Mouse (Mus musculus): ENCODE measurements at regions not wholly inside any gene's neighbourhood (a gene's known extent, or its start where the extent isn't known, plus 50 kb on each side); places are given as distances from the start of the nearest gene placed in this dataset.

- ATAC-seq (ENCODE audit: low FRiP score) = peak; percentile 72
- H3K27ac ChIP-seq (replicated peaks) = no peak overlapping the region
- H3K27me3 ChIP-seq (replicated peaks) = no peaks in the 10 kb centered on the region
- no peak overlapping the region for H3K4me3 ChIP-seq (replicated peaks)
- H3K36me3 ChIP-seq = no peaks in the 10 kb centered on the region
- peaks cover 7% of the 10 kb centered on the region; the same call in 1 of the 2 replicates for H3K4me1 ChIP-seq
- no peak overlapping the region for H3K9ac ChIP-seq (replicated peaks)
- no peaks in the 10 kb centered on the region for H3K9me3 ChIP-seq (replicated peaks)
- no peak overlapping the region for H3K4me2 ChIP-seq
- 46% methylated on average over 4 of the region's 4 CpGs for WGBS
Measured at GRCm38 (mm10) chr4:34302504-34303108, 248.1 kb upstream of the Akirin2 start.

DNA sequence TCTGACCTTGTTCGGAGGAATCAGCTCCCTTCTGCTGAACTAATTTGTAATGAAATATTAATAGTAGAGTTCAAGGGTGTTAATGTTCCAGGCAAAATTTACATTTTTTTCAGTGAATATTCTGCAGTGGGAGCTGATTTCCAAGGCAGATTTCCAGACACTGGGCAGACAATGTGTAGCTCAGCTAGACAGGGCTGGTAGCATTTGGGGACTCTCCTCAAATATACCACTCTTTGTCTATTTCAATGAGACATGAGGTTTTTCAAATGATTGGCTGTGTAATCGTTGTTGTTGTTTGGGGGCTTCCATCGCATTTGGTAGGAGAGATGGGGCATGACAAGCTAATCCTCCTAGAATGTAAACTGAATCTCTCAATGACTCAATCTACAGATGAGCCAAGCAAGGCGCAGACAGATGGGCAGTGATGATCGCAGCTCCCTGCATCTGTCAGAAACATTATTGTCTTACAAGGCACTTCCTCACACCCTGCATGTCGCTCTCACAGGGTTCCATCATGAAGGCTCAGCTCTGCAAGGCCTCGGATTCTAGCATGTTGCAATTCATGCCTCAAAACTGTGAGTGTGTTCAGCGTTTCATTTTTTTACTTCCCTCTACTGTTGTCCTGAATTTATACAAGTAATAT, 241.7 kb upstream of the Akirin2 start:
- 63% methylated on average over 8 of the region's 8 CpGs for WGBS
- H3K27me3 ChIP-seq (replicated peaks) = no peaks in the 10 kb centered on the region
- ATAC-seq (ENCODE audit: low FRiP score) = peak; percentile 63
- H3K9me3 ChIP-seq (replicated peaks) = 0 out of 2 replicates have a peak, but pooled peaks cover under 1% of the 10 kb centered on the region
- no peak overlapping the region for H3K4me2 ChIP-seq
- no peaks in the 10 kb centered on the region for H3K36me3 ChIP-seq
- H3K4me3 ChIP-seq (replicated peaks) = no peak overlapping the region
- H3K27ac ChIP-seq (replicated peaks) = peak overlapping the region; percentile 6; the same call in 1 of the 2 replicates
- no peak overlapping the region for H3K9ac ChIP-seq (replicated peaks)
- H3K4me1 ChIP-seq = no peaks in the 10 kb centered on the region

- H3K9me3 ChIP-seq (replicated peaks) = 0 out of 2 replicates have a peak, but pooled peaks cover 2% of the 10 kb centered on the region
- no peaks in the 10 kb centered on the region for H3K36me3 ChIP-seq
- 34% methylated on average over 5 of the region's 5 CpGs for WGBS
- no peaks in the 10 kb centered on the region for H3K27me3 ChIP-seq (replicated peaks)
- H3K4me3 ChIP-seq (replicated peaks) = no peak overlapping the region
- H3K4me1 ChIP-seq = no peaks in the 10 kb centered on the region
- no peak for ATAC-seq (ENCODE audit: low FRiP score)
- no peak overlapping the region for H3K9ac ChIP-seq (replicated peaks)
- no peak overlapping the region for H3K27ac ChIP-seq (replicated peaks)
- H3K4me2 ChIP-seq = no peak overlapping the region
Measured at GRCm38 (mm10) chr4:34310061-34310642, 240.6 kb upstream of the Akirin2 start.

DNA sequence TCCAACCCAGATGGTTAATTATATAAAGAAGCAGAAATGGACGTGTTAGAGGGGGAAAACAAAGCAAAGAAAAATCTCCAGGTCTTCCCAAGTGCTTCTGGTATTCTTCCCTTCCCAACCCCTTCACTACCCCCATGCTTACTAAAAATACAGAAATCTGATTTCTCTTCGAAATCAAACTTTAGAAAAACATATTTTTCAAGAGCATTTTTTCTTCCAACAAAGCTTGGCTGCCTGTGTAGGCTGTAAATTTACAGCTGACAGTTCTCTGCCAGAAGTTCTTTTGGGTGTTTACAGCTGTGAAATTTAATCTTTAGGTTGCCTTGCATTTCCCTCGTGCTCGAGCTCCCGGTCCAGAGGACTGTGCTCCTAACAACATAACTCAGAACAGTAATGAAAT, 234.9 kb upstream of the Akirin2 start:
- H3K4me1 ChIP-seq = peaks cover 3% of the 10 kb centered on the region; the same call in 1 of the 2 replicates
- no peaks in the 10 kb centered on the region for H3K36me3 ChIP-seq
- H3K4me2 ChIP-seq = no peak overlapping the region
- H3K9me3 ChIP-seq (replicated peaks) = 0 out of 2 replicates have a peak, but pooled peaks cover 2% of the 10 kb centered on the region
- WGBS = 54% methylated on average over 5 of the region's 5 CpGs
- no peak overlapping the region for H3K4me3 ChIP-seq (replicated peaks)
- H3K27me3 ChIP-seq (replicated peaks) = no peaks in the 10 kb centered on the region
- no peak for ATAC-seq (ENCODE audit: low FRiP score)
- no peak overlapping the region for H3K9ac ChIP-seq (replicated peaks)
- H3K27ac ChIP-seq (replicated peaks) = no peak overlapping the region

DNA sequence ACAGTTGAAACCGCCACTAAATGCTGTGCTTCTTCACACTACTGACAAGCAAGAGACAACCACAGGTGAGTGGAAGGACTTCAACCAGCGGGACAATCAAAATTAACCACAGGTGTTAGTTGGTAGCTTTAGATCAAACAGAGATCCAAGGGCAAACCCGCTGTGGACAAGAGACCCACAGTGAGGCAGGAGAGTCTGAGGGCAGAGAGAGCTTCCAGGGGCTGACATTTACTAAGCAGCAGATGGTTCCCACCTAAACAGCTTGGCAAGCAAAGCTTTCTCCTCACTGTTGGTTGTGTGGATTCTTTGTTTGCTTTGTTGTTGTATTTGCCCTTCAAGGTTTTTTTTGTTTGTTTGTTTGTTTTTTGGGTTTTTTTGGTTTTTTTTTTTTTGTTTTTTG, 227.9 kb upstream of the Akirin2 start:
- ATAC-seq (ENCODE audit: low FRiP score) = no peak
- Histone ChIP-seq H3K27ac (replicated peaks) (no peak overlapping the region), H3K27me3 (replicated peaks) (no peaks in the 10 kb centered on the region), H3K4me2 (no peak overlapping the region), H3K36me3 (no peaks in the 10 kb centered on the region), H3K9ac (replicated peaks) (no peak overlapping the region), H3K9me3 (replicated peaks) (no peaks in the 10 kb centered on the region), H3K4me1 (peaks cover under 1% of the 10 kb centered on the region; the same call in 1 of the 2 replicates), H3K4me3 (replicated peaks) (no peak overlapping the region)
- WGBS = 62% methylated on average over 3 of the region's 3 CpGs

GRCm38 (mm10) chr4:34328151-34328785, 222.5 kb upstream of the Akirin2 start:
- Histone ChIP-seq H3K9me3 (replicated peaks) (no peaks in the 10 kb centered on the region), H3K4me3 (replicated peaks) (no peak overlapping the region), H3K27ac (replicated peaks) (no peak overlapping the region; the same call in none of the 2 replicates), H3K4me2 (0 out of 2 replicates have a peak overlapping the region, but pooled peaks have one; percentile 9), H3K36me3 (no peaks in the 10 kb centered on the region), H3K9ac (replicated peaks) (no peak overlapping the region), H3K27me3 (replicated peaks) (no peaks in the 10 kb centered on the region), H3K4me1 (peaks cover 7% of the 10 kb centered on the region)
- no peak for ATAC-seq (ENCODE audit: low FRiP score)
- WGBS = 75% methylated on average over 19 of the region's 19 CpGs

DNA sequence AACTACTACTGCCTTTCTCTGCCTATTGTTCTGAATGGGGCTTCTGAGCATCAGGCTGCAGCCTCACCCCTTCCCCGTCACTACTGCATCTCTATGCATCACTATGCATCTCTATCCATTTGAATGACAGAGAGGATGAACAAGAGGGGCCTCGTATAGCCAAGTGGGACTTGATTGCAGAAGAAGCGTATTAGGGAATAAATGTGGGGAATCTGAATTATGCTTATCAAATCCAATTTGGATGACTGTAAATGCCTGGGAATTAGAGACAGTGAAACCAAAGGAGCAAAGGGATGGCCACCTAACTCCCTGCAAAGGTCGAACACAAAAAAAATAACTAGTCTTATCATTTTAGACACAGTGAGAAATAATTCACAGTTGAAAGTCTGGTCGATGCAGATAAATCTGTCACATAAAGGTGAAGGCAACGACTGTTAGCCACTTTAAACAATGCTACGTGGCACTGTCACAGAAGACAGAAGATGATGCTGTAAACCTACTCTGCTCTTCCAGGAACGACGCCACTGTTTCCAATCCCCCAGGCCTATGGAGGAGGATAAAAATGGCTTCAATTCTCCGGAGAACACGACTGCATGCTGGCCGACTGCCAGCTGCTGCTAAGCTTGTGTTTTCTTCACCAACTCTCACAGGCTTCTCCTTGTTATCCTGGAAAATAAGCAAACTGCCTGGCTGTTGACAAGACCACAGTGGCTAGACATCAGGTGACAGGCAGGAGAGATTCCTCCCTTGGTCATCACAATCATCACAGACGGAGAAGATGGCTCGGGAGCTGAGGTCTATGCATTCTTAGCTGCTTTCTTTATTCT, 213.6 kb upstream of the Akirin2 start:
- H3K27ac ChIP-seq (replicated peaks) = peak overlapping the region; percentile 43
- H3K9me3 ChIP-seq (replicated peaks) = no peaks in the 10 kb centered on the region
- H3K4me3 ChIP-seq (replicated peaks) = no peak overlapping the region
- no peaks in the 10 kb centered on the region for H3K36me3 ChIP-seq
- ATAC-seq (ENCODE audit: low FRiP score) = peak; percentile 72
- H3K9ac ChIP-seq (replicated peaks) = no peak overlapping the region
- H3K4me1 ChIP-seq = peaks cover 12% of the 10 kb centered on the region
- no peaks in the 10 kb centered on the region for H3K27me3 ChIP-seq (replicated peaks)
- WGBS = 36% methylated on average over 14 of the region's 14 CpGs
- H3K4me2 ChIP-seq = peak overlapping the region; percentile 13; the same call in 1 of the 2 replicates

DNA sequence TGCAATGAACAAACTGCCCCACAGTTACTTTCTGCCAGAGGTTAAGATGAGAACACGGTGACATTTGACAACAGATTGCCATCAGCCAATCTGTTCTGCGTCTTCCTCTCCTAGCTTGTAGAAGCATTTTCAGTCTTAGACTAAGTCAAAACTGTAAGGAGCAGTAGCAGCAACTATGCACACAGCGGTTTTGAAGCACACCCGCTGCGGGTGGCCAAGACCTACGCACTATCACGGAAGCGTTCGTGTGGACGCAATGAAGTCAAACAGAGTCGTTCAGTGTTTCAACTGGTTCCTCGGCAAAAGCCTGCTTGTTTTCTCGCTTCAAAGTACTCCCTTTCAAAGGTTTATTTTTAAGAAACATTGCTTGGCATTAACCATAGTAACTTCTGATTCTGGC, 212.9 kb upstream of the Akirin2 start:
- Histone ChIP-seq H3K4me1 (peaks cover 12% of the 10 kb centered on the region), H3K9ac (replicated peaks) (no peak overlapping the region), H3K4me2 (no peak overlapping the region), H3K27ac (replicated peaks) (peak overlapping the region; percentile 43), H3K4me3 (replicated peaks) (no peak overlapping the region), H3K36me3 (no peaks in the 10 kb centered on the region), H3K9me3 (replicated peaks) (no peaks in the 10 kb centered on the region), H3K27me3 (replicated peaks) (no peaks in the 10 kb centered on the region)
- 78% methylated on average over 13 of the region's 13 CpGs for WGBS
- no peak for ATAC-seq (ENCODE audit: low FRiP score)

- Histone ChIP-seq H3K4me3 (replicated peaks) (no peak overlapping the region), H3K4me2 (no peak overlapping the region), H3K36me3 (no peaks in the 10 kb centered on the region), H3K27me3 (replicated peaks) (no peaks in the 10 kb centered on the region), H3K27ac (replicated peaks) (no peak overlapping the region), H3K4me1 (peaks cover 12% of the 10 kb centered on the region), H3K9me3 (replicated peaks) (no peaks in the 10 kb centered on the region), H3K9ac (replicated peaks) (no peak overlapping the region)
- 92% methylated on average over 8 of the region's 8 CpGs for WGBS
- no peak for ATAC-seq (ENCODE audit: low FRiP score)
Measured at GRCm38 (mm10) chr4:34340057-34340456, 210.7 kb upstream of the Akirin2 start.

GRCm38 (mm10) chr4:34371281-34372032, 179.3 kb upstream of the Akirin2 start:
- 49% methylated on average over 8 of the region's 8 CpGs for WGBS
- peak; percentile 57; the same call in 1 of the 2 replicates for ATAC-seq (ENCODE audit: low FRiP score)
- Histone ChIP-seq H3K36me3 (no peaks in the 10 kb centered on the region), H3K27ac (replicated peaks) (peak overlapping the region; percentile 24; the same call in 1 of the 2 replicates), H3K4me1 (peaks cover 4% of the 10 kb centered on the region; the same call in 1 of the 2 replicates), H3K27me3 (replicated peaks) (no peaks in the 10 kb centered on the region), H3K4me3 (replicated peaks) (no peak overlapping the region), H3K4me2 (peak overlapping the region; percentile 31), H3K9ac (replicated peaks) (no peak overlapping the region), H3K9me3 (replicated peaks) (no peaks in the 10 kb centered on the region)
